Mouse (Mus musculus): ENCODE measurements around the gene Map3k12.

GRCm38 (mm10) chr15:102520416-102520815 lies 3.6 kb upstream of the Map3k12 start:
- TF ChIP-seq CTCF (IDR thresholded peaks at IDR 0.05; ENCODE audit: low read depth) (no peak), EP300 (IDR thresholded peaks at IDR 0.05; ENCODE audit: low read depth) (no peak)
